Mouse (Mus musculus) lung, postnatal 0 days (tissue): ENCODE data around the gene Atp5h. TPM values are rescaled to one million over a fixed set of nuclear protein-coding genes. Genes with fewer than 3 reads are reported as not detected.

Source experiments
- ATAC-seq: fragments of 200-750 bp; cut with Nextera tagmentation; 2 replicates; pipeline ENCODE4 v1.8.0; 2017; ENCODE audit warnings: moderate library complexity
- DNase-seq: peaks from one replicate; pipeline ENCODE4 v3.0.0-alpha.2; 2016; ENCODE audit warnings: low spot score
- H3K27ac ChIP-seq: fragments of 300-500 bp; sonication (generic); 2 replicates; pipeline ENCODE4 v1.5.1; 2014; ENCODE audit warnings: antibody characterized with exemption, mild to moderate bottlenecking, low read length, mixed read lengths
- H3K27me3 ChIP-seq: fragments of 300-500 bp; sonication (generic); replicated peaks from 2 replicates; pipeline ENCODE4 v1.6.1; 2014; ENCODE audit warnings: low read length, mixed read lengths; ENCODE audit not compliant: insufficient read depth
- H3K36me3 ChIP-seq: fragments of 300-500 bp; sonication (generic); 2 replicates; pipeline ENCODE4 v1.6.1; 2014; ENCODE audit warnings: low read length, mixed read lengths; ENCODE audit not compliant: insufficient read depth
- H3K4me1 ChIP-seq: fragments of 300-500 bp; sonication (generic); 2 replicates; pipeline ENCODE4 v1.6.1; 2014; ENCODE audit warnings: antibody characterized with exemption, low read depth, low read length, mixed read lengths; ENCODE audit not compliant: insufficient read depth
- H3K4me2 ChIP-seq: fragments of 300-500 bp; sonication (generic); replicated peaks from 2 replicates; pipeline ENCODE4 v1.6.1; 2014; ENCODE audit warnings: low read depth, mild to moderate bottlenecking, low read length, moderate library complexity, mixed read lengths
- H3K4me3 ChIP-seq: fragments of 300-500 bp; sonication (generic); 2 replicates; pipeline ENCODE4 v1.5.1; 2014; ENCODE audit warnings: low read depth, low read length
- H3K9ac ChIP-seq: fragments of 300-500 bp; sonication (generic); replicated peaks from 2 replicates; pipeline ENCODE4 v1.6.1; 2014; ENCODE audit warnings: low read depth, mild to moderate bottlenecking
- H3K9me3 ChIP-seq: fragments of 300-500 bp; sonication (generic); 2 replicates; pipeline ENCODE4 v1.6.1; 2016; ENCODE audit warnings: low read length, mixed read lengths
- CTCF ChIP-seq: IDR thresholded peaks from 2 replicates; pipeline ENCODE4 v1.5.1; 2016; ENCODE audit warnings: antibody characterized with exemption, mild to moderate bottlenecking
- EP300 ChIP-seq: IDR thresholded peaks from 2 replicates; pipeline ENCODE4 v1.6.1; 2016; ENCODE audit warnings: antibody characterized with exemption, mild to moderate bottlenecking, control low read depth
- WGBS: fragments of 180-500 bp; shearing (Covaris S2); extraction: QIAGEN DNeasy Blood & Tissue Kit; methylation state at CpG from one replicate; pipeline ENCODE4 v1.1.7; 2014; 5-methylcytosine and 5-hydroxymethylcytosine counted together
- polyA plus RNA-seq: library from polyadenylated mRNA; unstranded; fragments of >200 nt; fragmentation: Nextera tagmentation; extraction: Ambion mirVana; gene quantifications from 2 replicates; pipeline ENCODE4 v1.2.1, GENCODE M21; 2015

Atp5h gene
- polyA plus RNA-seq, 1 experiment from 2014 or later = 721 TPM

DNA sequence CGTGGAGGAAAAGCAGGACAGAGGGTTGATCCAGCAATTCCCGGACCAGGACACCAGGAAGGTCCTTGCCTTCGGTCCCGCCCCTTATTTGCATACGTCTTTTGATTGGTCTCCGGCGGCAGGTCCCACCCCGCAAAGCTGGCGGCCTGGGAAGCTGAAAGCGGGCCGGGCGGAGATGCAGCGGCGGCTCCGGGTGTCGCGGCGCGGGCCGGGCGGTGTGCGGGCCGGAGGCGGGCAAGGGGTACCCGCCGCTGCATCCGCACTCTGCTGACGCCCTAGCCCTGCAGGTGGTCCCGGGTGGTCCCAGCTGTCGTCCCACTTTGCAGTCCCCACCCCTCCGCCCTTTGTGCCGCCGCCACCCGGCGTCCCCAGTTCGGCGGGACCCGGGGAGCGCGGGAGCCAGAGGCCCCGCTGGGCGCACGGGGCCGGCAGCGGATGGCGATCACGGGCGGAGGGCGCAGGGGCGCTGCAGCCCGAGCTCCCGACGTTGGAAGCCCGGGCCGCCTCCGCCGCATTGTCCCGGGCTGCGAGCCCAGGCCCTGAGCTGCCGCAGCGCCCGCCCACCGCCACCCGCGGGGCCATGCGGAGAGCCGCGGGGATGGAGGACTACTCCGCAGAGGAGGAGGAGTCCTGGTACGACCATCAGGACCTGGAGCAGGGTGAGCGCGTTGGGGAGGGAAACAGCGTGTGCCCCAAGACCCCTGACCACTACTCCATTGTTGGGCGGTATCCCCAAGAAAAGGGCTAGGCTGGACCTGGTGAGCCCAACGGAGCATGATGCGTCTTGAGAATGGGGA, 37.8 kb downstream of the Atp5h start, which contains the start of gene Cdr2l:
TSS of gene Cdr2l (plus strand) at position 174 of the 797 bp plus-strand sequence.
- peak within 1 kb of the TSS; percentile 90 for H3K4me2 ChIP-seq
- no peaks in the 10 kb centered on the region for H3K36me3 ChIP-seq
- no peaks in the 10 kb centered on the region for H3K27me3 ChIP-seq
- H3K9ac ChIP-seq = peak within 1 kb of the TSS; percentile 71
- 2% methylated on average over 62 of the region's 76 CpGs for WGBS
- H3K9me3 ChIP-seq = no peaks in the 10 kb centered on the region
- peak within 1 kb of the TSS; percentile 76 for H3K4me3 ChIP-seq
- H3K27ac ChIP-seq = peak within 1 kb of the TSS; percentile 69
- ATAC-seq = peak; percentile 96
- TF ChIP-seq EP300 (no peak), CTCF (no peak)
- peak; percentile 97 for DNase-seq
- H3K4me1 ChIP-seq = peaks cover 3% of the 10 kb centered on the region; the same call in 1 of the 2 replicates

DNA sequence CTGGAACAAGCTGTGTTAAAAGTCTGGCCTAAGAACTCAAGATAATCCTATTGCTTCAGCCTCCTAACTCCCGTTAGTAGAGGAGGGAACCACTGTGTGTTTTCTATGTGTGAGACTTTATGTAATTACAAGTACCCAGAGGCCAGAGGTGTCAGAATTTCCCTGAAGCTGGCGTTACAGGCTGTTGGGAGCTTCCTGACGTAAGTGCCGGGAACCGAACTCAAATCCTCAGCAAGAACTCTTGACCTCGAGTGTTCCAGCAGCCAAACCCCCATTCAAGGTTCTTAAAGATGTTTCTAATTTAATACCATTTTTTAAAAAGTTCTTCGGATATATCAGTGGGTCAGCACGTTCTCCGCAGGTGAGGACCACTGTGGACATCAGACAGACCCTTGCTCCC, 38.5 kb downstream of the Atp5h start:
- DNase-seq (no peak), ATAC-seq (peak; percentile 10; the same call in 1 of the 2 replicates)
- Histone ChIP-seq H3K9ac (no peak overlapping the region), H3K9me3 (no peaks in the 10 kb centered on the region), H3K4me2 (peak overlapping the region; percentile 90), H3K36me3 (no peaks in the 10 kb centered on the region), H3K27ac (peak overlapping the region; percentile 69), H3K4me1 (peaks cover 3% of the 10 kb centered on the region; the same call in 1 of the 2 replicates), H3K4me3 (peak overlapping the region; percentile 76), H3K27me3 (no peaks in the 10 kb centered on the region)
- 14% methylated on average over 9 of the region's 9 CpGs for WGBS
- no peak for TF ChIP-seq EP300
- TF ChIP-seq CTCF = no peak

DNA sequence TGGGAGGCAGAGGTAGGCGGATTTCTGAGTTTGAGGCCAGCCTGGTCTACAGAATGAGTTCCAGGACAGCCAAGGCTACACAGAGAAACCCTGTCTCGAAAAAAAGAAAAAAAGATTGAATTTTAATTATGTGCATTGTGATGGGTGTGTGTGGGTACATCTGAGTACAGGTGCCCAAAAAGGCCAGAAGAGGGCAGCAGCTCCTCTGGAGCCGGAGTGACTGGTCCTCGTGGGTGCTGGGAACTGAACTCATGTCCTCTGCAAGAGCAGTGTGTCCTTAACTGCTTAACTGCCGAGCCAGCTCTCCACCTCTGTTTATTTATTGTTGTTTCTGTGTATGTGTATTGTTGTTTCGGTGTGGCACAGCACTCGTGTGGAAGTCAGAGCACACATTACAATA, 41.9 kb downstream of the Atp5h start:
- Histone ChIP-seq H3K4me2 (no peak overlapping the region), H3K27ac (no peak overlapping the region), H3K4me1 (peaks cover 5% of the 10 kb centered on the region; the same call in 1 of the 2 replicates), H3K36me3 (no peaks in the 10 kb centered on the region), H3K4me3 (no peak overlapping the region), H3K9ac (no peak overlapping the region), H3K9me3 (no peaks in the 10 kb centered on the region), H3K27me3 (peaks cover 3% of the 10 kb centered on the region; the same call in 1 of the 2 replicates)
- ATAC-seq (no peak), DNase-seq (no peak)
- TF ChIP-seq CTCF = peak; percentile 19
- TF ChIP-seq EP300 = no peak
- WGBS = 78% methylated on average over 7 of the region's 7 CpGs

DNA sequence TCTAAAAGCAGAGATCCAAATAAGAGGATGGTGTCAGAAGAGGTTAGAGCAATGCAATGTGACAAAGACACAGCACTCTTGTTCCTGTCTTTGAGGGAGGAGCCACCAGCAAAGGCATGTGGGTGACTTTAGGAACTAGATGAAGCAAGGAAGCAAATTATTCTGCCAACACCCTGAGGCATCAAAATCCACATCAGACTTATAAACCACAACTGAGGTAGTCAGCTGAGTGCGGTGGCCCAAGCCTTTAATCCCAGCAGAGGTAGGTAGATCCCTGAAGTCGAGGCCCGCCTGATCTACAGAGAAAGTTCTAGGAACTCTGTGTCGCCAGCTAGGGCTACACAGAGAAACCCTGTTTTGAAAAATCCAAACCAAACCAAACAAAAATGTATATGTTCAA, 42.5 kb downstream of the Atp5h start:
- ATAC-seq (no peak), DNase-seq (no peak)
- no peak overlapping the region for H3K4me2 ChIP-seq
- no peak overlapping the region for H3K4me3 ChIP-seq
- H3K27me3 ChIP-seq = peaks cover 3% of the 10 kb centered on the region; the same call in 1 of the 2 replicates
- no peak overlapping the region for H3K9ac ChIP-seq
- H3K36me3 ChIP-seq = no peaks in the 10 kb centered on the region
- no peaks in the 10 kb centered on the region for H3K9me3 ChIP-seq
- 96% methylated on average over 4 of the region's 4 CpGs for WGBS
- H3K4me1 ChIP-seq = peaks cover 5% of the 10 kb centered on the region; the same call in 1 of the 2 replicates
- no peak for TF ChIP-seq CTCF
- TF ChIP-seq EP300 = no peak
- no peak overlapping the region for H3K27ac ChIP-seq

DNA sequence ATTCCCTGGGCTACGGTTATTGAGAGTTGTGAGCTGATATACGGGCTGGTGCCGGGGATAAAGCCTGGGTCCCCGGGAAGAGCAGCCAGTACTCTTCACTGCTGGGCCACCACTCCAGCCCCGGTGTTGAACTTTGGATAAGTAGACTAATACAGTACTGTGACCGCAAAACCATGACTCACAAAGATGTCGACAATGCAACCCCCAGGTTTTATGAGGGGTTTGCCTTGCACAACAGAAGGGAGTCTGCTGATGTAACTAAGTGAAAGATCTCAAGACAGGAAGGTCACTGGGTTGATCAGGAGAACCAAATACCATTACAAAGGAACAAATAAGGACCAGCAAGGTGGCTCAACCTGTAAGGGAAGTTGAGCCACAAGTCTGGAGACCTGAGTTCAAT, 43.0 kb downstream of the Atp5h start:
- WGBS = 64% methylated on average over 7 of the region's 7 CpGs
- H3K36me3 ChIP-seq = no peaks in the 10 kb centered on the region

DNA sequence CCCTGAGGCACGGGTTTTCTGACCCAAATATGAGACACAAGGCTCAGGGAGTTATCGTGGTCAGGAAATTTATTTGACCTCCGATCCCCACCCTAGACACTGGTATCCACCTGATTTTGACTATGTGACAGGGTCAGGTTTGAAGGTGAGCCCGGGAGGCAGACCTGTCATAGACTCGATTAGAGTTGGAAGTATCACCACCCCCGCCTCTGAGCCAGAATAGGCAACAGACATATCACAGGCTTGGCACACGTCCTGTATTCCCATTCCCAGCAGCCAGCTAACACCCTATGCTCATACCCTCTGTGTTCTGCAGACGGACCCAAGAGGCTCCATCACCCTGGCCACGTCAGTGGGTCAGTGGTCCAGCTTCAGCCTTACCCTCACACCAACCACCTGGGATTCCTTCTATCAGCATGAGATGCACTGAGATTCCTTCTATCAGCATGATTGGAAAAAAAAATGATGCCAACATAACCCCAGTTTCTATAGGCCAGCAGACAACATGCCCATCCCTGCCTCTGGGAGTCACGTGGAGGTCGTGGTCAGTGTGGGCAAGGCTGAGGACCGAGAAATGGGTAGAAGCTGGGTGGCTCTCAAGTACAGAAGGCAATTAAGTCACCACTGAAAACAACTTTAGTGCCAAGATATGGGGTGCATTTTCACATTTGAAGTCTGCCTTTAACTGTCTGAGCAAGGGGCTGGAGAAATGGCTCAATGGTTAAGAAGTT, 44.9 kb downstream of the Atp5h start:
- no peak for ATAC-seq
- 0 out of 2 replicates have a peak overlapping the region, but pooled peaks have one; percentile 20 for H3K4me3 ChIP-seq
- peak overlapping the region; percentile 58 for H3K4me2 ChIP-seq
- H3K27ac ChIP-seq = no peak overlapping the region
- H3K9ac ChIP-seq = no peak overlapping the region
- no peaks in the 10 kb centered on the region for H3K9me3 ChIP-seq
- WGBS = 60% methylated on average over 12 of the region's 12 CpGs
- peaks cover 3% of the 10 kb centered on the region; the same call in 1 of the 2 replicates for H3K27me3 ChIP-seq
- TF ChIP-seq EP300 (no peak), CTCF (no peak)
- no peaks in the 10 kb centered on the region for H3K36me3 ChIP-seq
- no peak for DNase-seq
- peaks cover 5% of the 10 kb centered on the region; the same call in 1 of the 2 replicates for H3K4me1 ChIP-seq

More for the DNA sequence above, 43.0 kb downstream of the Atp5h start:
- no peak overlapping the region for H3K9ac ChIP-seq
- peaks cover 5% of the 10 kb centered on the region; the same call in 1 of the 2 replicates for H3K4me1 ChIP-seq
- no peak overlapping the region for H3K27ac ChIP-seq
- no peak overlapping the region for H3K4me2 ChIP-seq
- H3K27me3 ChIP-seq = peaks cover 3% of the 10 kb centered on the region; the same call in 1 of the 2 replicates
- no peak overlapping the region for H3K4me3 ChIP-seq
- ATAC-seq (no peak), DNase-seq (no peak)
- TF ChIP-seq CTCF (no peak), EP300 (no peak)
- H3K9me3 ChIP-seq = no peaks in the 10 kb centered on the region
